Mouse (Mus musculus) C2C12 (cell line): ENCODE results near the gene Cacybp.

Experiments used
- CTCF ChIP-seq: IDR thresholded peaks from one replicate; pipeline ENCODE4 v1.5.1; 2011; ENCODE audit not compliant: control insufficient read depth, insufficient read depth, insufficient read length
- FOSL1 ChIP-seq: IDR thresholded peaks from one replicate; pipeline ENCODE4 v1.8.0; 2011; ENCODE audit warnings: mild to moderate bottlenecking, low read length; ENCODE audit not compliant: poor library complexity, insufficient read depth, severe bottlenecking
- MAX ChIP-seq: IDR thresholded peaks from one replicate; pipeline ENCODE4 v1.6.1; 2011; ENCODE audit warnings: mild to moderate bottlenecking, control low read depth
- MYOG ChIP-seq: IDR thresholded peaks from one replicate; pipeline ENCODE4 v1.6.1; 2011; ENCODE audit not compliant: control insufficient read depth, insufficient read length; ENCODE audit errors: extremely low read depth
- USF1 ChIP-seq: IDR thresholded peaks from one replicate; pipeline ENCODE4 v1.6.1; 2011; ENCODE audit warnings: low read depth, mild to moderate bottlenecking, control low read depth, moderate library complexity

- TF ChIP-seq FOSL1, result no peak
- TF ChIP-seq CTCF, result no peak
- peak; percentile 57 for TF ChIP-seq MAX
- peak; percentile 72 for TF ChIP-seq USF1
- TF ChIP-seq MYOG, result no peak
These were observed 1.0 kb downstream of the Cacybp start for GRCm38 (mm10) chr1:160211597-160212122.
